Comparison of ENCODE assay signal across 9 mouse cellular contexts in the genomic region with DNA sequence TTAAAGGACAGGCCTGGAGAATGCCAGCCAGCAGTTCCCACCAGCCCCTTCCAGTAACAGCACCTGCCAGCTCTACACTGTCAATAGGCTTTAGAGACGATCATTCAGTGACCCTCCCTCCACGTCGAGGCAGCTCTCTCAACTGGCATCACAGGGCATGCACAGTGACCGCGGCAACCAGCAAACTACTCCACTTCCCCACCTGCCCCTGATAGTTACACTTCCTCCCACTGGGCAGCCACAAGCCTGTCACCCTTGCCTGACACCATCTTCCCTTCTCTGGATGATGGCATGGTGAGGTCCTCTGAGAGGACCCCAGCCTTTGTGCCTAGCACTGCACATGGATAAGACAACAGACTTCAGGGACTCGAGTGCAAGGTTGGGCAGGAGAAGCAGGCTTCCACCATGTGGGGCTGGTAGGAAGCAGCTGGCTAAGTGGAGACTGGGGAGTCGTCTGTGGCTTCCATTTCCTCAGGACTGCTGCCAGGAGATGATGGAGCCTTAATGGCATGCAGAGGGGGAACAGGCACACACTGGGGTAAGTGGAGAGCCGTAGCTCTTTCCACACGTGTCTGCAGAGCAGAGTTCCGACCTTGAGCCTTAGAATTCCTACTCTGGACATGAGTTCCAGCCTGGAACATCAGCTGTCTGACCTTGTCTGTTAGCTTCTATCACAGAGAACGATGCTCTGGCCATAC. TPM values are rescaled to one million over a fixed set of nuclear protein-coding genes. Genes with fewer than 3 reads are reported as not detected.
DNase-seq lines count a peak whose midpoint lies in the region; ATAC-seq and TF ChIP-seq lines count a peak whose summit lies in the region.
"Had no signal": no experiment of that assay in that cellular context is flagged by ENCODE, and none has a peak within 500 bp of the region (broad histone marks: within the 10 kb centered on the region; RNA-seq: fewer than 3 reads in every experiment).

No protein-coding gene starts in this region.

- H3K27me3 ChIP-seq in neural tube, embryonic 13.5 days, result no peaks in the 10 kb centered on the region
- no peaks in the 10 kb centered on the region for H3K27me3 ChIP-seq in limb, embryonic 14.5 days (ENCODE audit: control insufficient read depth, insufficient read depth, low read length)
- no peaks in the 10 kb centered on the region for H3K27me3 ChIP-seq in testis, adult 2 months (ENCODE audit: control insufficient read depth, insufficient read depth, low read length)
- no peaks in the 10 kb centered on the region for H3K27me3 ChIP-seq in cerebellum, adult 2 months (ENCODE audit: control insufficient read depth, insufficient read depth, low read length)
- H3K27me3 ChIP-seq: hindbrain, embryonic 13.5 days had no signal

- no peak overlapping the region for H3K9ac ChIP-seq in neural tube, embryonic 13.5 days
- no peak overlapping the region for H3K9ac ChIP-seq in limb, embryonic 14.5 days (ENCODE audit: low read depth, low read length, severe bottlenecking)
- H3K9ac ChIP-seq: hindbrain, embryonic 13.5 days had no signal

- peaks cover 27% of the 10 kb centered on the region for H3K4me1 ChIP-seq in neural tube, embryonic 13.5 days (replicated peaks)
- H3K4me1 ChIP-seq in limb, embryonic 14.5 days (ENCODE audit: control insufficient read depth, insufficient read depth, low read length), result peaks cover 32% of the 10 kb centered on the region
- H3K4me1 ChIP-seq in testis, adult 2 months (ENCODE audit: control insufficient read depth, insufficient read depth, low read length), result peaks cover 4% of the 10 kb centered on the region
- peaks cover 7% of the 10 kb centered on the region for H3K4me1 ChIP-seq in cerebellum, adult 2 months (ENCODE audit: control insufficient read depth, insufficient read depth, low read length)

- no peak for DNase-seq in neural tube, embryonic 10.5 days (ENCODE audit: extremely low spot score, low spot score)
- peak; percentile 66 to 79 for DNase-seq in heart, adult 18-20 months
- peak; percentile 78 for DNase-seq in limb, embryonic 14.5 days (ENCODE audit: low spot score)
- no peak for DNase-seq in frontal cortex, postnatal 25 days (ENCODE audit: low spot score in 2 of 2)
- no peak for DNase-seq in urinary bladder, adult 2 months (ENCODE audit: low spot score)
- DNase-seq in cerebellum, adult 2 months, result no peak

- no peak overlapping the region for H3K4me3 ChIP-seq in neural tube, embryonic 13.5 days
- no peak overlapping the region for H3K4me3 ChIP-seq in limb, embryonic 14.5 days (replicated peaks; ENCODE audit: low read length)
- H3K4me3 ChIP-seq in testis, adult 2 months (ENCODE audit: control insufficient read depth, low read depth, low read length), result no peak overlapping the region
- H3K4me3 ChIP-seq in cerebellum, adult 2 months (replicated peaks; ENCODE audit: insufficient read depth, low read depth, low read length), result no peak overlapping the region
- H3K4me3 ChIP-seq: hindbrain, embryonic 13.5 days had no signal

- no peaks in the 10 kb centered on the region for H3K36me3 ChIP-seq in neural tube, embryonic 13.5 days
- H3K36me3 ChIP-seq in limb, embryonic 14.5 days (ENCODE audit: control insufficient read depth, insufficient read depth, low read length), result no peaks in the 10 kb centered on the region
- no peaks in the 10 kb centered on the region for H3K36me3 ChIP-seq in testis, adult 2 months (ENCODE audit: control insufficient read depth, insufficient read depth, low read length)
- H3K36me3 ChIP-seq: hindbrain, embryonic 13.5 days had no signal

- peak overlapping the region; percentile 74 for H3K27ac ChIP-seq in neural tube, embryonic 13.5 days (replicated peaks)
- H3K27ac ChIP-seq in limb, embryonic 14.5 days (replicated peaks; ENCODE audit: low read depth, low read length), result no peak overlapping the region
- peak overlapping the region; percentile 12 for H3K27ac ChIP-seq in testis, adult 2 months (ENCODE audit: control insufficient read depth, insufficient read depth, low read depth, low read length)
- H3K27ac ChIP-seq in cerebellum, adult 2 months (ENCODE audit: insufficient read depth, low read length), result no peak overlapping the region
- H3K27ac ChIP-seq: hindbrain, embryonic 13.5 days had no signal

- no peaks in the 10 kb centered on the region for H3K9me3 ChIP-seq in neural tube, embryonic 13.5 days
- no peaks in the 10 kb centered on the region for H3K9me3 ChIP-seq in limb, embryonic 14.5 days (ENCODE audit: control insufficient read depth, low read length)
- H3K9me3 ChIP-seq: hindbrain, embryonic 13.5 days had no signal

- ATAC-seq in neural tube, embryonic 13.5 days (ENCODE audit: low read depth), result peak; percentile 78
- ATAC-seq in limb, embryonic 14.5 days (ENCODE audit: low FRiP score, low read depth), result peak; percentile 84

- no peak for TF ChIP-seq CTCF in testis, adult 2 months (IDR thresholded peaks at IDR 0.05; ENCODE audit: control insufficient read depth, insufficient read depth, insufficient replicate concordance, low read depth, low read length)
- no peak for TF ChIP-seq CTCF in cerebellum, adult 2 months (IDR thresholded peaks at IDR 0.05; ENCODE audit: borderline replicate concordance, insufficient read depth, low read depth, low read length)

- no peak for TF ChIP-seq POLR2A in limb, embryonic 14.5 days (IDR thresholded peaks at IDR 0.05; ENCODE audit: borderline replicate concordance, extremely low read depth, insufficient read depth, insufficient read length)
- no peak for TF ChIP-seq POLR2A in testis, adult 2 months (IDR thresholded peaks at IDR 0.05; ENCODE audit: control insufficient read depth, low read depth, low read length)
- TF ChIP-seq POLR2A in cerebellum, adult 2 months (IDR thresholded peaks at IDR 0.05; ENCODE audit: borderline replicate concordance, insufficient read depth, low read length), result no peak

- 44% methylated on average over 11 of the region's 11 CpGs for WGBS in neural tube, embryonic 13.5 days
- WGBS in limb, embryonic 14.5 days, result 37% methylated on average over 11 of the region's 11 CpGs
- WGBS in cerebellum, adult 2 months, result 48% methylated on average over 11 of the region's 11 CpGs

- no peak overlapping the region for H3K4me2 ChIP-seq in neural tube, embryonic 13.5 days
- H3K4me2 ChIP-seq in limb, embryonic 14.5 days (replicated peaks; ENCODE audit: low read depth, low read length, severe bottlenecking), result no peak overlapping the region
- H3K4me2 ChIP-seq: hindbrain, embryonic 13.5 days had no signal

RNA-seq across cellular contexts. Expression of a gene that starts 22.3 kb away (rescaled TPM):
- polyA plus RNA-seq in neural tube, embryonic 13.5 days (2015; fragmentation: Nextera tagmentation; extraction: Ambion mirVana), result 2.2 and 3.1 TPM in 2 replicates
- 10 to 100 TPM; 32.8 to 36.1 TPM for total RNA-seq in heart, adult 18-20 months (2021)
- polyA plus RNA-seq in limb, embryonic 14.5 days (2012; rRNA removed), result 2.7 and 3.3 TPM in 2 replicates
- 1.3 and 1.6 TPM in 2 replicates for polyA plus RNA-seq in limb, embryonic 14.5 days (2014; fragmentation: Nextera tagmentation; extraction: Ambion mirVana)
- 2.8 and 3.1 TPM in 2 replicates for polyA plus RNA-seq in testis, adult 2 months (2012; rRNA removed)
- polyA plus RNA-seq in urinary bladder, adult 2 months (2012; rRNA removed), result 6.7 and 11.9 TPM in 2 replicates
- polyA plus RNA-seq in cerebellum, adult 2 months (2012; rRNA removed), result 7.8 and 9.2 TPM in 2 replicates

Comparison
In these comparisons a context has a peak if more than half of its experiments do, and no peak if none do; other contexts are left out.
1. H3K27ac ChIP-seq: peak in neural tube, embryonic 13.5 days (single experiment) and testis, adult 2 months (single experiment); none in limb, embryonic 14.5 days (single experiment) and cerebellum, adult 2 months (single experiment).
2. DNase-seq: peak in heart, adult 18-20 months (2 of 2) and limb, embryonic 14.5 days (single experiment); none in neural tube, embryonic 10.5 days (single experiment), frontal cortex, postnatal 25 days (0 of 2), urinary bladder, adult 2 months (single experiment) and cerebellum, adult 2 months (0 of 2).